Comparison of ENCODE assay signal across 9 mouse cellular contexts in genomic region chr4:133491800-133492199, GRCm38 (mm10). TPM values are rescaled to one million over a fixed set of nuclear protein-coding genes. Genes with fewer than 3 reads are reported as not detected.
DNase-seq lines count a peak whose midpoint lies in the region; ATAC-seq and TF ChIP-seq lines count a peak whose summit lies in the region.
"Had no signal": no experiment of that assay in that cellular context is flagged by ENCODE, and none has a peak within 500 bp of the region (broad histone marks: within the 10 kb centered on the region; RNA-seq: fewer than 3 reads in every experiment).

No protein-coding gene starts in this region.

- H3K4me3 ChIP-seq in heart, postnatal 0 days (ENCODE audit: low read depth, low read length), result no peak overlapping the region
- no peak overlapping the region for H3K4me3 ChIP-seq in forebrain, embryonic 10.5 days
- H3K4me3 ChIP-seq in intestine, embryonic 15.5 days (replicated peaks), result no peak overlapping the region
- H3K4me3 ChIP-seq: neural tube, embryonic 15.5 days had no signal

- 0 out of 2 replicates have a peak overlapping the region, but pooled peaks have one; percentile 8 for H3K9ac ChIP-seq in heart, postnatal 0 days (replicated peaks; ENCODE audit: low read depth, low read length)
- no peak overlapping the region for H3K9ac ChIP-seq in intestine, embryonic 15.5 days
- H3K9ac ChIP-seq: neural tube, embryonic 15.5 days had no signal

- peak overlapping the region; percentile 78 for H3K27ac ChIP-seq in heart, postnatal 0 days (ENCODE audit: low read depth)
- no peak overlapping the region for H3K27ac ChIP-seq in forebrain, embryonic 10.5 days
- H3K27ac ChIP-seq in intestine, embryonic 15.5 days, result no peak overlapping the region
- H3K27ac ChIP-seq: neural tube, embryonic 15.5 days had no signal

- peak; percentile 58; the same call in 1 of the 2 replicates for TF ChIP-seq EP300 in heart, postnatal 0 days (IDR thresholded peaks at IDR 0.05; ENCODE audit: low read depth)

- ATAC-seq in heart, postnatal 0 days (ENCODE audit: insufficient read depth, low read depth), result peak; percentile 69
- ATAC-seq in intestine, embryonic 15.5 days, result no peak

- DNase-seq in adrenal gland, postnatal 10 days, result peak; percentile 47
- DNase-seq in adrenal gland, adult 18-20 months (ENCODE audit: low spot score in 2 of 2), result no peak
- peak; percentile 62 for DNase-seq in testis, postnatal 14 days (ENCODE audit: low spot score)
- DNase-seq in testis, postnatal 10 days (ENCODE audit: low spot score), result no peak
- DNase-seq in heart, postnatal 0 days (ENCODE audit: low spot score), result peak; percentile 90
- DNase-seq in forebrain, embryonic 10.5 days (ENCODE audit: extremely low spot score, low spot score), result no peak
- DNase-seq in right cerebral cortex, postnatal 4 days, result no peak

- 14% methylated on average over 10 of the region's 10 CpGs for WGBS in heart, postnatal 0 days
- WGBS in forebrain, embryonic 10.5 days, result 39% methylated on average over 10 of the region's 10 CpGs
- 29% methylated on average over 10 of the region's 10 CpGs for WGBS in intestine, embryonic 15.5 days

- 0 out of 2 replicates have a peak, but pooled peaks cover 10% of the 10 kb centered on the region for H3K36me3 ChIP-seq in heart, postnatal 0 days (replicated peaks; ENCODE audit: control insufficient read depth, insufficient read depth, low read length)
- no peaks in the 10 kb centered on the region for H3K36me3 ChIP-seq in forebrain, embryonic 10.5 days (replicated peaks)
- H3K36me3 ChIP-seq in intestine, embryonic 15.5 days, result no peaks in the 10 kb centered on the region
- H3K36me3 ChIP-seq: neural tube, embryonic 15.5 days had no signal

- H3K4me2 ChIP-seq in heart, postnatal 0 days (ENCODE audit: low read depth, low read length), result peak overlapping the region; percentile 35
- H3K4me2 ChIP-seq in intestine, embryonic 15.5 days (replicated peaks), result no peak overlapping the region
- H3K4me2 ChIP-seq: neural tube, embryonic 15.5 days had no signal

- peaks cover 15% of the 10 kb centered on the region for H3K27me3 ChIP-seq in heart, postnatal 0 days (ENCODE audit: control insufficient read depth, insufficient read depth, low read length)
- H3K27me3 ChIP-seq in forebrain, embryonic 10.5 days (ENCODE audit: poor library complexity, severe bottlenecking), result peaks cover 38% of the 10 kb centered on the region
- H3K27me3 ChIP-seq in intestine, embryonic 15.5 days (replicated peaks), result peaks cover 21% of the 10 kb centered on the region

- H3K9me3 ChIP-seq in heart, postnatal 0 days (replicated peaks; ENCODE audit: control insufficient read depth, low read length), result no peaks in the 10 kb centered on the region
- no peaks in the 10 kb centered on the region for H3K9me3 ChIP-seq in forebrain, embryonic 10.5 days
- no peaks in the 10 kb centered on the region for H3K9me3 ChIP-seq in intestine, embryonic 15.5 days
- H3K9me3 ChIP-seq: neural tube, embryonic 15.5 days had no signal

- H3K4me1 ChIP-seq in heart, postnatal 0 days (ENCODE audit: control insufficient read depth, insufficient read depth), result peaks cover 24% of the 10 kb centered on the region
- H3K4me1 ChIP-seq in forebrain, embryonic 10.5 days, result peaks cover 39% of the 10 kb centered on the region
- H3K4me1 ChIP-seq in intestine, embryonic 15.5 days (replicated peaks), result peaks cover 18% of the 10 kb centered on the region

- TF ChIP-seq CTCF in heart, postnatal 0 days (IDR thresholded peaks at IDR 0.05; ENCODE audit: low read depth), result no peak

RNA-seq across cellular contexts. Expression of gene Trnp1, which starts 6.5 kb away (rescaled TPM):
- total RNA-seq in adrenal gland, postnatal 10 days (2021), result 1 to 10 TPM; 6.2 to 9.3 TPM
- total RNA-seq in adrenal gland, adult 18-20 months (2021), result 1 to 10 TPM; 4.4 to 5.3 TPM
- 4.1 and 9.8 TPM in 2 replicates for total RNA-seq in heart, postnatal 0 days (2014; rRNA removed; ENCODE audit: low replicate concordance)
- 1.8 and 2.7 TPM in 2 replicates for polyA plus RNA-seq in heart, postnatal 0 days (2015; fragmentation: Nextera tagmentation; extraction: Ambion mirVana)
- polyA plus RNA-seq in forebrain, embryonic 10.5 days (2016; fragmentation: Nextera tagmentation; extraction: Ambion mirVana), result 0.36 and 0.48 TPM in 2 replicates
- 1.6 and 1.7 TPM in 2 replicates for polyA plus RNA-seq in intestine, embryonic 15.5 days (2015; fragmentation: Nextera tagmentation; extraction: Ambion mirVana)

RNA-seq across cellular contexts. Expression of gene Tent5b, which starts 11.9 kb away (rescaled TPM):
- 1 to 10 TPM in 1 of 2 experiments, under 1 TPM in 1; 0.58 to 1.2 TPM for total RNA-seq in adrenal gland, postnatal 10 days (2021)
- total RNA-seq in adrenal gland, adult 18-20 months (2021), result 1 to 10 TPM; 2.0 to 4.6 TPM
- 33.3 and 48.2 TPM in 2 replicates for total RNA-seq in heart, postnatal 0 days (2014; rRNA removed; ENCODE audit: low replicate concordance)
- polyA plus RNA-seq in heart, postnatal 0 days (2015; fragmentation: Nextera tagmentation; extraction: Ambion mirVana), result 0.78 and 1.4 TPM in 2 replicates
- polyA plus RNA-seq in forebrain, embryonic 10.5 days (2016; fragmentation: Nextera tagmentation; extraction: Ambion mirVana), result 0.71 and 1.2 TPM in 2 replicates
- 0.82 and 0.94 TPM in 2 replicates for polyA plus RNA-seq in intestine, embryonic 15.5 days (2015; fragmentation: Nextera tagmentation; extraction: Ambion mirVana)

RNA-seq across cellular contexts. Expression of gene Kdf1, which starts 27.0 kb away (rescaled TPM):
- 1 to 10 TPM; 2.1 to 3.1 TPM for total RNA-seq in adrenal gland, postnatal 10 days (2021)
- total RNA-seq in adrenal gland, adult 18-20 months (2021), result under 1 TPM; 0.42 to 0.99 TPM
- total RNA-seq in heart, postnatal 0 days (2014; rRNA removed; ENCODE audit: low replicate concordance), result not detected in 2 replicates
- 0.16 and 0.30 TPM in 2 replicates for polyA plus RNA-seq in heart, postnatal 0 days (2015; fragmentation: Nextera tagmentation; extraction: Ambion mirVana)
- 4.1 and 4.8 TPM in 2 replicates for polyA plus RNA-seq in forebrain, embryonic 10.5 days (2016; fragmentation: Nextera tagmentation; extraction: Ambion mirVana)
- 40.5 and 45.1 TPM in 2 replicates for polyA plus RNA-seq in intestine, embryonic 15.5 days (2015; fragmentation: Nextera tagmentation; extraction: Ambion mirVana)

RNA-seq across cellular contexts. Expression of gene Nudc, which starts 54.0 kb away (rescaled TPM):
- total RNA-seq in adrenal gland, postnatal 10 days (2021), result 100 to 1,000 TPM in 1 of 2 experiments, 10 to 100 TPM in 1; 95.6 to 102 TPM
- 100 to 1,000 TPM; 148 to 172 TPM for total RNA-seq in adrenal gland, adult 18-20 months (2021)
- total RNA-seq in heart, postnatal 0 days (2014; rRNA removed; ENCODE audit: low replicate concordance), result 29.2 and 42.1 TPM in 2 replicates
- 146 and 152 TPM in 2 replicates for polyA plus RNA-seq in heart, postnatal 0 days (2015; fragmentation: Nextera tagmentation; extraction: Ambion mirVana)
- 475 and 509 TPM in 2 replicates for polyA plus RNA-seq in forebrain, embryonic 10.5 days (2016; fragmentation: Nextera tagmentation; extraction: Ambion mirVana)
- polyA plus RNA-seq in intestine, embryonic 15.5 days (2015; fragmentation: Nextera tagmentation; extraction: Ambion mirVana), result 280 and 288 TPM in 2 replicates

Comparison
In these comparisons a context has a peak if more than half of its experiments do, and no peak if none do; other contexts are left out.
1. DNase-seq: peak in adrenal gland, postnatal 10 days (single experiment), testis, postnatal 14 days (single experiment) and heart, postnatal 0 days (single experiment); none in adrenal gland, adult 18-20 months (0 of 2), testis, postnatal 10 days (single experiment), forebrain, embryonic 10.5 days (single experiment) and right cerebral cortex, postnatal 4 days (single experiment).